Mouse (Mus musculus): ENCODE data around the gene Gdi1. TPM values are rescaled to one million over a fixed set of nuclear protein-coding genes. Genes with fewer than 3 reads are reported as not detected.

The Gdi1 gene
- polyA plus RNA-seq (2015; fragmentation: Nextera tagmentation; extraction: Ambion mirVana) = 136 and 152 TPM in 2 replicates

GRCm38 (mm10) chrX:74304867-74305700, at the start of gene Gdi1:
Gdi1 (plus strand) TSS chrX:74304998.
- peaks cover 77% of the 10 kb centered on the region for H3K36me3 ChIP-seq
- peak within 1 kb of the TSS; percentile 89 for H3K9ac ChIP-seq
- H3K4me2 ChIP-seq = peak within 1 kb of the TSS; percentile 78
- H3K9me3 ChIP-seq = no peaks in the 10 kb centered on the region
- no peaks in the 10 kb centered on the region for H3K27me3 ChIP-seq (replicated peaks)
- peak within 1 kb of the TSS; percentile 96 for H3K27ac ChIP-seq (replicated peaks)
- peaks cover 9% of the 10 kb centered on the region for H3K4me1 ChIP-seq
- peak; percentile 55; the same call in 1 of the 2 replicates for ATAC-seq (ENCODE audit: extremely low read depth, insufficient number of reproducible peaks, low FRiP score, low TSS enrichment)
- WGBS = 7% methylated on average over 39 of the region's 41 CpGs
- peak within 1 kb of the TSS; percentile 66 for H3K4me3 ChIP-seq

GRCm38 (mm10) chrX:74257746-74258145, 47.1 kb upstream of the Gdi1 start:
- Histone ChIP-seq H3K9me3 (no peaks in the 10 kb centered on the region), H3K27me3 (replicated peaks) (no peaks in the 10 kb centered on the region), H3K36me3 (peaks cover 27% of the 10 kb centered on the region), H3K27ac (replicated peaks) (no peak overlapping the region), H3K9ac (no peak overlapping the region), H3K4me2 (no peak overlapping the region), H3K4me3 (no peak overlapping the region), H3K4me1 (peaks cover 5% of the 10 kb centered on the region)
- ATAC-seq (ENCODE audit: extremely low read depth, insufficient number of reproducible peaks, low FRiP score, low TSS enrichment) = no peak
- WGBS = 82% methylated on average over 3 of the region's 3 CpGs

- Histone ChIP-seq H3K4me3 (peak overlapping the region; percentile 67), H3K9me3 (no peaks in the 10 kb centered on the region), H3K4me2 (peak overlapping the region; percentile 67), H3K36me3 (peaks cover 12% of the 10 kb centered on the region), H3K27ac (replicated peaks) (peak overlapping the region; percentile 95), H3K4me1 (peaks cover 4% of the 10 kb centered on the region; the same call in 1 of the 2 replicates), H3K27me3 (replicated peaks) (no peaks in the 10 kb centered on the region), H3K9ac (peak overlapping the region; percentile 79)
- WGBS = 18% methylated on average over 3 of the region's 3 CpGs
- ATAC-seq (ENCODE audit: extremely low read depth, insufficient number of reproducible peaks, low FRiP score, low TSS enrichment) = no peak
Observed at GRCm38 (mm10) chrX:74269736-74270061, 35.1 kb upstream of the Gdi1 start.

- H3K9ac ChIP-seq = peak within 1 kb of the TSS; percentile 90
- peaks cover 4% of the 10 kb centered on the region; the same call in 1 of the 2 replicates for H3K4me1 ChIP-seq
- no peaks in the 10 kb centered on the region for H3K27me3 ChIP-seq (replicated peaks)
- peak; percentile 91 for ATAC-seq (ENCODE audit: extremely low read depth, insufficient number of reproducible peaks, low FRiP score, low TSS enrichment)
- peak within 1 kb of the TSS; percentile 95 for H3K27ac ChIP-seq (replicated peaks)
- 11% methylated on average over 42 of the region's 42 CpGs for WGBS
- peak within 1 kb of the TSS; percentile 72 for H3K4me2 ChIP-seq
- peaks cover 12% of the 10 kb centered on the region for H3K36me3 ChIP-seq
- H3K9me3 ChIP-seq = no peaks in the 10 kb centered on the region
- peak within 1 kb of the TSS; percentile 67 for H3K4me3 ChIP-seq
Observed at GRCm38 (mm10) chrX:74270062-74270901, 34.5 kb upstream of the Gdi1 start, which contains the start of gene Rpl10. Rpl10 (plus strand) TSS chrX:74270812.

GRCm38 (mm10) chrX:74270902-74271551, 33.8 kb upstream of the Gdi1 start:
- H3K4me1 ChIP-seq = peaks cover 4% of the 10 kb centered on the region; the same call in 1 of the 2 replicates
- peak overlapping the region; percentile 67 for H3K4me3 ChIP-seq
- peak overlapping the region; percentile 78 for H3K27ac ChIP-seq (replicated peaks)
- H3K9ac ChIP-seq = peak overlapping the region; percentile 90
- H3K4me2 ChIP-seq = peak overlapping the region; percentile 72
- no peaks in the 10 kb centered on the region for H3K27me3 ChIP-seq (replicated peaks)
- H3K9me3 ChIP-seq = no peaks in the 10 kb centered on the region
- ATAC-seq (ENCODE audit: extremely low read depth, insufficient number of reproducible peaks, low FRiP score, low TSS enrichment) = no peak
- 9% methylated on average over 27 of the region's 27 CpGs for WGBS
- H3K36me3 ChIP-seq = peaks cover 12% of the 10 kb centered on the region

- no peak overlapping the region for H3K4me3 ChIP-seq
- no peak overlapping the region for H3K9ac ChIP-seq
- H3K4me1 ChIP-seq = peaks cover 4% of the 10 kb centered on the region; the same call in 1 of the 2 replicates
Observed at GRCm38 (mm10) chrX:74273422-74274322, 31.1 kb upstream of the Gdi1 start.

GRCm38 (mm10) chrX:74277916-74278315, 26.9 kb upstream of the Gdi1 start:
- peaks cover 4% of the 10 kb centered on the region; the same call in 1 of the 2 replicates for H3K36me3 ChIP-seq
- no peak overlapping the region for H3K27ac ChIP-seq (replicated peaks)
- H3K4me1 ChIP-seq = 0 out of 2 replicates have a peak, but pooled peaks cover 7% of the 10 kb centered on the region
- no peaks in the 10 kb centered on the region for H3K27me3 ChIP-seq (replicated peaks)
- 69% methylated on average over 8 of the region's 8 CpGs for WGBS
- ATAC-seq (ENCODE audit: extremely low read depth, insufficient number of reproducible peaks, low FRiP score, low TSS enrichment) = no peak
- no peak overlapping the region for H3K4me2 ChIP-seq
- H3K4me3 ChIP-seq = no peak overlapping the region
- H3K9ac ChIP-seq = no peak overlapping the region
- H3K9me3 ChIP-seq = no peaks in the 10 kb centered on the region

More at GRCm38 (mm10) chrX:74273422-74274322, 31.1 kb upstream of the Gdi1 start:
- H3K9me3 ChIP-seq = no peaks in the 10 kb centered on the region
- ATAC-seq (ENCODE audit: extremely low read depth, insufficient number of reproducible peaks, low FRiP score, low TSS enrichment) = no peak
- H3K36me3 ChIP-seq = peaks cover 12% of the 10 kb centered on the region
- 21% methylated on average over 10 of the region's 10 CpGs for WGBS
- H3K27ac ChIP-seq (replicated peaks) = peak overlapping the region; percentile 54; the same call in 1 of the 2 replicates
- no peak overlapping the region for H3K4me2 ChIP-seq
- H3K27me3 ChIP-seq (replicated peaks) = no peaks in the 10 kb centered on the region

- 14% methylated on average over 14 of the region's 14 CpGs for WGBS
- peak overlapping the region; percentile 68 for H3K4me3 ChIP-seq
- H3K9me3 ChIP-seq = no peaks in the 10 kb centered on the region
- no peak for ATAC-seq (ENCODE audit: extremely low read depth, insufficient number of reproducible peaks, low FRiP score, low TSS enrichment)
- H3K27me3 ChIP-seq (replicated peaks) = no peaks in the 10 kb centered on the region
- peak overlapping the region; percentile 91 for H3K27ac ChIP-seq (replicated peaks)
- H3K4me2 ChIP-seq = peak overlapping the region; percentile 77
- H3K4me1 ChIP-seq = peaks cover 14% of the 10 kb centered on the region
- 0 out of 2 replicates have a peak, but pooled peaks cover 3% of the 10 kb centered on the region for H3K36me3 ChIP-seq
- peak overlapping the region; percentile 83 for H3K9ac ChIP-seq
Observed at GRCm38 (mm10) chrX:74281041-74281731, 23.6 kb upstream of the Gdi1 start.

GRCm38 (mm10) chrX:74281732-74282394, 22.9 kb upstream of the Gdi1 start, which contains the start of the genes Taz and Dnase1l1:
Taz (plus strand) TSS chrX:74281912.
Dnase1l1 (minus strand) TSS chrX:74282337.
- 9% methylated on average over 16 of the region's 16 CpGs for WGBS
- H3K27me3 ChIP-seq (replicated peaks) = no peaks in the 10 kb centered on the region
- H3K36me3 ChIP-seq = 0 out of 2 replicates have a peak, but pooled peaks cover 3% of the 10 kb centered on the region
- H3K4me1 ChIP-seq = peaks cover 14% of the 10 kb centered on the region
- peak within 1 kb of the TSS; percentile 91 for H3K27ac ChIP-seq (replicated peaks)
- peak; percentile 81 for ATAC-seq (ENCODE audit: extremely low read depth, insufficient number of reproducible peaks, low FRiP score, low TSS enrichment)
- H3K4me2 ChIP-seq = peak within 1 kb of the TSS; percentile 77
- H3K4me3 ChIP-seq = peak within 1 kb of the TSS; percentile 68
- H3K9me3 ChIP-seq = no peaks in the 10 kb centered on the region
- peak within 1 kb of the TSS; percentile 83 for H3K9ac ChIP-seq

Data from heart, embryonic 13.5 days (tissue).